Mouse (Mus musculus) cerebellum, adult 9-11 months (tissue): ENCODE results near the gene Maged2.
"Not testable (repeated sequence)": the region's sequence is repeated elsewhere in the genome, so short reads cannot be mapped to it uniquely, and the experiment has no call there.

Experiments used
- DNase-seq: peaks from one replicate; pipeline ENCODE4 v3.0.0; 2022

The Maged2 gene

GRCm38 (mm10) chrX:150814139-150814469 is at the start of gene Maged2:
Gene Maged2 (minus strand): TSS chrX:150814345.
- DNase-seq, result peak; percentile 10

- no peak for DNase-seq
Measured at GRCm38 (mm10) chrX:150848230-150848629, 34.1 kb upstream of the Maged2 start.

DNA sequence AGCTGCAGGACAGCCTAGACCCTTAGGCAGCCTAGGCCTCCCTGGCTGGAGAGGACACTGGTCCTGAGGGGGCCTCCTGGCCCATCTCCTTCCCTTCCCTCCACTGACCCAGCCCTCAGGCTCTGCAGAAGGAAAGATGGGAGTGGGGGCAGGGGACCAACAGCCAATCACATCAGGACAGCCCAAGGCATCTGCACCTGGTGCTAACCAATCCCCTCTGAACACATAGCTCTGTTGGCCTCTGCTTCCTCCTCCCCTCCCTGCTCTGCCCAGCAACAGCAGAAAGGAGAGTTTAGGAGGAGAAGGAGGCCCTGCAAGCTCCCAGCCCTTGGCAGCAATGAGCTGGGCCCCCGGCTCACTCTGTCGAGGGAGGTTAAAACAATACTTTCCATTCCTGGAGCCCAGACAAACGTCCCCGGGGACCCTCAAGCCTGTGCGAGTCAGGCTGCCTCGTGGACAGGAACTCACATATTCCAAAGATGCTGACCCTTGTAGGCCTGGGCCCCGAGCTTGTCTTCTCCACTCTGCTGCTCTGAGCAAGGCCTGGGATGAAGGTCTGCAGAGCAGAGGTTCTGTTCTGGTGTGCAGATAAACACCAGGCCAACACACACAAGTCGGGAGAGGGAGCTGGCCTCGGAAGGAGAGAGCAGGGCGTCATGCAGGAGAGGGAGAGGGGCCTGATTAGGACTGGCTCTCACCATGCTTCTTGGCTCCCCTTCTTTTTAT is 31.5 kb upstream of the Maged2 start:
- not testable (repeated sequence) for DNase-seq

DNA sequence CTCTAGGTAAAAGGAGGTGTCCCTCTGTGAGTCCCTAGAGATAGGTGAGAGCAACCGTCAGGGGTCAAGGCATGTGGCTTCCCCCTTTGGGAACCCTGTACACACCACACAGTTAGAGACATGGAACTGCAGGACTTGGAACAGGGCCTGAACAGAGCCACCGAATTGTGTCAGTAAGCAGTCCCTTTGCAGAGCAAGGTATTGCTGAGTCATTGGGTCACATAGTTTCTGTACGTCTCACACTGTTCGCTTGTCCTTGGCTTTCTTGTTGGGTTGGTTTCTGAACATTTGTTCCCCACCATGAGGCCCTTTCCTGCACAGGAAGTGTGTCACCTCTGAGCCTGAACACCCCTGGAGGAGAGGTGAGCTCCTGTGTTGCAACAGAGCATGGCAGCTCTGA is 29.1 kb upstream of the Maged2 start:
- not testable (repeated sequence) for DNase-seq

GRCm38 (mm10) chrX:150830297-150830696 is 16.2 kb upstream of the Maged2 start:
- no peak for DNase-seq

GRCm38 (mm10) chrX:150817278-150817677 is 3.1 kb upstream of the Maged2 start:
- no peak for DNase-seq

- DNase-seq, result no peak
Measured at GRCm38 (mm10) chrX:150815601-150816000, 1.5 kb upstream of the Maged2 start.

- DNase-seq, result no peak
Measured at GRCm38 (mm10) chrX:150813464-150814138, 544 bp downstream of the Maged2 start.

- DNase-seq, result peak; percentile 94
Measured at GRCm38 (mm10) chrX:150812787-150813298, 1.3 kb downstream of the Maged2 start.

- DNase-seq, result not testable (repeated sequence)
Measured at GRCm38 (mm10) chrX:150800987-150801386, 13.2 kb downstream of the Maged2 start.

GRCm38 (mm10) chrX:150798493-150799177 is 15.5 kb downstream of the Maged2 start:
- DNase-seq, result not testable (repeated sequence)
